Mouse (Mus musculus): Measurements from ENCODE around the gene Vamp2.

The Vamp2 gene

DNA sequence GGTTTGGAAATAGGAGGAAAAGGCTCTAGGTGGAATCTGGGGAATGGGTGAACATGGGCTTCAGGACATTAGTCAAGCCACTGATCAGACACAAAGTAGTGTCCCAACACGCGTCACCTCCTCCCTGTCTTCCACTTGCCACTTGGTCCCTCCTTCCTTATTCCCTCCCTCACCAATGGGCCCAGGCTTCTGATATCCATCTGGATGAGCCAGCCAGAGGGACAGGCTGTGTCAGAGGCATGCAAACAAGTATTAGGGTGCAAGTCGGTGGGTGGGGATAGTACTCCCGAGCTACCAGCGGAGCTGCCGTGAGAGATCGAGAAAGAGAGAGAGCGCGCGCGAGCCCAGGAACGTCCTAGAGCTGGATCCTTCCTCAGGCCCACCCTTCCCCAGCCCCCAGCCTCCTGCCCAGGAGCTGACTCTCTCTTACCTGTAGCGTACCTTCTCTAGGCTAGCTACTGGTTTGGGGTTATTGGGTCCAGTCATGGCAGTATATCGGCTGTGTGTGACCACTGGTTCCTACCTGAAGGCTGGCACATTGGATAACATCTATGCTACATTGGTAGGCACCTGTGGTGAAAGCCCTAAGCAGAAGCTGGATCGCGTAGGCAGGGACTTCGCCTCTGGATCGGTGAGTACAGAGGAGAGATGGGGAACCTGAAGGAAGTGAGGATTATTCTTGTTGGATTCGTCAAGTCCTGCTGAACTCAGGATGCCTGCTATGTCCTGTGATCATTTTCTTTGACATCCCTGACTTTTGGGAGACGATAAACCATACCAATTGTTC is 37.8 kb downstream of the Vamp2 start:
- peak in 1 of 2 experiments; percentile 24 for DNase-seq (ENCODE audit: low read depth in 2 of 2, low spot score in 2 of 2)

GRCm38 (mm10) chr11:69126706-69127095 is 38.4 kb downstream of the Vamp2 start:
- no peak for DNase-seq (ENCODE audit: low read depth in 2 of 2, low spot score in 2 of 2)

GRCm38 (mm10) chr11:69128426-69129122 is 40.3 kb downstream of the Vamp2 start:
- no peak for DNase-seq (ENCODE audit: low read depth in 2 of 2, low spot score in 2 of 2)

DNA sequence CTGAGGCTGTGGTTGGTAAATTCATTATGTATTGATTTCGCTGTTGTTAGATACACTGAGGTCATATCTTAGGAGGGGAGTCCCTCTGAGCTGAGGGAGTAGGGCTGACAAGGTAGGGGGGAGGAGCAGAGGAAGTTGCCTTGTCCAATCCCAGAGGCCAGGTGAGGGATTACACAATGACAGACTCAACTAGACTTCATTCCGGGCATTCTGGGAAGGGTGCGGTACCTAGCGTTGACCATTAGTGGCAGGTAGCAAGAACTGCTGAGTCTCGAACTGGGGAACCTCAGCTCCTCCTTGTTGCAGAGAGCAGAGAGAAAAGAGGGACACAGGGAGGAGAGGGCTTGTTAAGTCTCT is 45.3 kb downstream of the Vamp2 start:
- no peak for DNase-seq (ENCODE audit: low read depth in 2 of 2, low spot score in 2 of 2)

DNA sequence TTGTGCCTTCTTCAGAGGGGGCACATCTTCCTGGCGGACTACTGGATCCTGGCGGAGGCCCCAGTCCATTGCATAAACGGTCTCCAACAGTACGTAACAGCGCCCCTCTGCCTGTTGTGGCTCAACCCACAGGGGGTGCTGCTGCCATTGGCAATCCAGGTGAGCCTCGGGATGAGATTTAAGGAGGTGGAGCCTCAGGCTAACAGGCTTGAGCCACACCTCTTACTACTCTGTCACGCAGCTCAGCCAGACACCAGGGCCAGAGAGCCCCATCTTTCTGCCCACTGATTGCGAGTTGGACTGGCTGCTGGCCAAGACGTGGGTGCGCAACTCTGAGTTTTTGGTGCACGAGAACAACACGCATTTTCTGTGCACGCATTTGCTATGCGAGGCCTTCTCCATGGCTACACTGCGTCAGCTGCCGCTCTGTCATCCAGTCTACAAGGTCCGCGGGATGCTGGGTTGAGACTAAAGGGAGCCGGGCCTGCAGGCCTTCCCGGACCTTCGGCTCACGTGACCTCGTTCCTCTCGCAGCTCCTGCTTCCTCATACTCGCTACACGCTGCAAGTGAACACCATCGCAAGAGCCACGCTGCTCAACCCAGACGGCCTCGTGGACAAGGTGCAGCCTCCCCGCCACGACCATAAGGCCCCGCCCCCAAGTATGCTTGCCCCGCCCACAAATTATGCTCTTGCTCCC is 45.8 kb downstream of the Vamp2 start:
- DNase-seq (ENCODE audit: low read depth in 2 of 2, low spot score in 2 of 2): peak; percentile 45 to 48

DNA sequence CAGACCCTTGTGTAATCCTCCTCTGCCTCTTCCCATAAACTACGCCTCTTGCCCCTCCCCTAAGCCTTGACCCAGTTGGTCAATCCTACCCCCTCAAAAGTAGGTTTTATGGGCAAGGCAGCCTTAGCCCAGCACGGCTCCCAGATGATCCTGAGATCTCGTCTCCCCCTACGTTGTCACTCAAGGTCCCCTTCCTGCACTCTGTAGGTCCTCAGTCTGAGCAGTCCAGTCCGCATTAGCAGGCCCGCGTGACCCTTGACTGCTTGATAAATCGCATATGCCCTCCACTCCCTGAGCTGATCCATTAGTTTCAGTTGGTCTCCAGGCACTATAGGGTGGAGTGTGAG is 46.3 kb downstream of the Vamp2 start:
- no peak for DNase-seq (ENCODE audit: low read depth in 2 of 2, low spot score in 2 of 2)

DNA sequence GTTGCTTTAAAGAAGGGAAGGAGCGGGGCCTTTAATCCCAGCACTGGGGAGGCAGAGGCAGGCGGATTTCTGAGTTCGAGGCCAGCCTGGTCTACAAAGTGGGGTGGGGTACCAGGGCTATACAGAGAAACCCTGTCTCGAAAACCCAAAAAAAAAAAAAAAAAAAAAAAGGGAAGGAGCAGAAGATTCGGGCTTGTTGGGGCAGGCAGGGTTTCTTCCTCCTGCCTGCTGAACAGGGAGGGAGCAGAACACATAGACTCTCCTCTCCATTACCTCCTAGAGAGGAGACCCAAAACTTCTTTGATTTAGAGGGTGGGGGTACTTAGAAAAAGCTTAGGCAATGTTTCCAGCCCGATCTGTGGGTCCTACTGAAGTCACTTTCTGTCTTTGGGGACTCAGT is 47.1 kb downstream of the Vamp2 start:
- no peak for DNase-seq (ENCODE audit: low read depth in 2 of 2, low spot score in 2 of 2)
